Mouse (Mus musculus): ENCODE measurements around the gene Cnnm2. TPM values are rescaled to one million over a fixed set of nuclear protein-coding genes. Genes with fewer than 3 reads are reported as not detected.
"Not testable (repeated sequence)": the region's sequence is repeated elsewhere in the genome, so short reads cannot be mapped to it uniquely, and the experiment has no call there.

Gene Cnnm2
- total and polyA plus RNA-seq, 2 experiments from 2014 or later = 6.2 to 16.6 TPM

DNA sequence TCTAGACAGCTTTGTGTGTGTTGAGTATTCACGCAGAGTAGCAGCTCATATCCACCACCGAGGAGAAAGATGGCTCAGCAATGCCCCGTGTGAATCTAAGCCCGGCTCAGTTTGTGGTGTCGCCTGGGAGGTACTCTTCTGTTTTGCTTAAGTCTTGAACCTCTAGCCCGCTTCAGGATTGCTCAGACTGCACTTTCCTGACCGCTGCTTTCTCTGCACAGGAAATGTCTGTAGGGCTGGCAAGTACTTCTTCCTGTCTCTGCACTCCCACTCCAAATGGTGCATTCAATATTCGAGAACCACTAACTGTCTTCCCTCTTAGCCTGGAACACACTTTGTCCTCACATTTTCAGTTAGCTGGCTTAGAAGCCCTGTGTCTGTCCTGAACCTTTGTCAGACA lies 2.3 kb upstream of the Cnnm2 start:
- Histone ChIP-seq H3K9me3 (ENCODE audit: low read length) (no peaks in the 10 kb centered on the region), H3K4me1 (ENCODE audit: insufficient read depth) (peaks cover 10% of the 10 kb centered on the region; the same call in 1 of the 2 replicates), H3K27ac (ENCODE audit: low read depth, low read length) (no peak overlapping the region), H3K9ac (no peak overlapping the region), H3K36me3 (ENCODE audit: insufficient read depth) (no peaks in the 10 kb centered on the region), H3K4me2 (ENCODE audit: low read depth) (no peak overlapping the region), H3K27me3 (ENCODE audit: insufficient read depth, low read length) (0 out of 2 replicates have a peak, but pooled peaks cover 4% of the 10 kb centered on the region), H3K4me3 (ENCODE audit: low read depth, low read length) (no peak overlapping the region)
- WGBS = 74% methylated on average over 8 of the region's 8 CpGs
- no peak for ATAC-seq
- DNase-seq = no peak
- no peak for TF ChIP-seq CTCF (IDR thresholded peaks at IDR 0.05; ENCODE audit: low read depth)

DNA sequence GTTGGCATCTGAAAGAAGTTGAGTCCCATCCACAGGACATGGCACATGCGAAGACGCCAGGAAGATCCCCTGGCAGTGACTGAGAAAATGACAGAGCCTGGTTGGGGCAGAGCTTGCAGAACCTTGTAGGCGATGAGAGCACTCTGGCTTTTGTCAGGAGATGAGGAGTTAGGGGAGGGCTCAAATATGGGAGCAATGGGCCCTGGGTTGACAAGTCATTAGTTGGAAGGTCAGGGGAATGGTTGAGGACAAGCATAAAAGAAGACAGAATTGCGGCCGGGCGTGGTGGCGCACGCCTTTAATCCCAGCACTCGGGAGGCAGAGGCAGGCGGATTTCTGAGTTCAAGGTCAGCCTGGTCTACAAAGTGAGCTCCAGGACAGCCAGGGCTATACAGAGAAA lies 1.5 kb upstream of the Cnnm2 start:
- H3K36me3 ChIP-seq (ENCODE audit: insufficient read depth); H3K4me3 ChIP-seq (ENCODE audit: low read depth, low read length); H3K9ac ChIP-seq; H3K9me3 ChIP-seq (ENCODE audit: low read length); H3K27ac ChIP-seq (ENCODE audit: low read depth, low read length); ATAC-seq; H3K27me3 ChIP-seq (ENCODE audit: insufficient read depth, low read length); H3K4me2 ChIP-seq (ENCODE audit: low read depth); DNase-seq: not testable (repeated sequence)
- H3K4me1 ChIP-seq (ENCODE audit: insufficient read depth) = peaks cover 17% of the 10 kb centered on the region
- WGBS = 88% methylated on average over 10 of the region's 10 CpGs

DNA sequence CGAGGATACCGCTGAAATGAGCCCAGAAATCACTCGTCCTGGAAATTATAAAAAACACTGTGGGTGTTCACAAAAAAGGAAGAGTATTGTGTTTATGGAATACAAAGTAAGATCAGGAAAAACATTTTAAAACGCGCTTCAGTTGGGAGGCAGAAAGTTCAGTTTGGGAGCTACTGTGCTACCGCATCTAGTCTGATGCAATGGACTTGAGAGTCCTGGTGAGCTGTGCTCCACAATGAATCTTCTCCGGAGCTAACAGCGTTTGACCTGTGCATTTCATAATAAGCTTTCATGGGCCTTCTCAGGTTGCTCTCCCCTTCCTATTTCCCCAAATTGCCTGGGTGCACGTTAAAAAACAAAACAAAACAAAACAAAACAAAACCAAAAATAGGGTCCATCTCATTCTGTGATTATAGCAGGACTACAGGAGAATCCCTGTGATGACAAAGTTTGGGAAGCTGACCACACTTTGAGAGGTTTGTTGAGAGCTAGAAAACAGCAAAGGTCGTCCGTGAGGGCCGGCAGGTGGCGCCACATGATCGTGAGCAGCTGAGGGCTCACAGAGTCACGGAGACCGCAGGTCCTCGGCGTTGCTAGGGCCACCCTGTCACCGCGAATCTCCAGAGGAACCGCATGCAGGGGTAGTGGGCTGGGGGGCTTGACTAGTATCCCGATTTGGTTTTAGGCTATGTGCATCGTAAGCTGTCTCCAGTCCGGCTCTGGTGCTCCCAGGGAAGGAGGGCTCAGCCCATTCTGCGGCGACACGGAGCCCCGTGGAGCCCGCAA lies 828 bp upstream of the Cnnm2 start:
- H3K4me1 ChIP-seq (ENCODE audit: insufficient read depth) = peaks cover 18% of the 10 kb centered on the region
- DNase-seq (peak; percentile 90), ATAC-seq (peak; percentile 68)
- 20% methylated on average over 29 of the region's 29 CpGs for WGBS
- 0 out of 2 replicates have a peak, but pooled peaks cover 4% of the 10 kb centered on the region for H3K27me3 ChIP-seq (ENCODE audit: insufficient read depth, low read length)
- peak; percentile 95 for TF ChIP-seq CTCF (IDR thresholded peaks at IDR 0.05; ENCODE audit: low read depth)
- H3K36me3 ChIP-seq (ENCODE audit: insufficient read depth) = no peaks in the 10 kb centered on the region
- H3K4me2 ChIP-seq (ENCODE audit: low read depth) = peak overlapping the region; percentile 85
- H3K9me3 ChIP-seq (ENCODE audit: low read length) = no peaks in the 10 kb centered on the region
- peak overlapping the region; percentile 46; the same call in 1 of the 2 replicates for H3K27ac ChIP-seq (ENCODE audit: low read depth, low read length)
- peak overlapping the region; percentile 91 for H3K4me3 ChIP-seq (ENCODE audit: low read depth, low read length)
- H3K9ac ChIP-seq = 0 out of 2 replicates have a peak overlapping the region, but pooled peaks have one; percentile 28

DNA sequence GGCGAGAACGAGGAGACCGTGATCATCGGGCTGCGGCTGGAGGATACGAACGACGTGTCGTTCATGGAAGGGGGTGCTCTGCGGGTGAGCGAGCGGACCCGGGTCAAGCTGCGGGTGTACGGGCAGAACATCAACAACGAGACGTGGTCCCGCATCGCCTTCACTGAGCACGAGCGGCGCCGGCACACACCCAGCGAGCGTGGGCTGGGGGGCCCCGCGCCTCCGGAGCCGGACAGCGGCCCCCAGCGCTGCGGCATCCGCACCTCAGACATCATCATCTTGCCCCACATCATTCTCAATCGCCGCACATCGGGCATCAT lies 535 bp downstream of the Cnnm2 start:
- peak overlapping the region; percentile 92 for H3K4me2 ChIP-seq (ENCODE audit: low read depth)
- 1% methylated on average over 36 of the region's 36 CpGs for WGBS
- H3K27ac ChIP-seq (ENCODE audit: low read depth, low read length) = peak overlapping the region; percentile 86
- peak overlapping the region; percentile 84 for H3K9ac ChIP-seq
- H3K36me3 ChIP-seq (ENCODE audit: insufficient read depth) = no peaks in the 10 kb centered on the region
- ATAC-seq (no peak), DNase-seq (no peak)
- peak overlapping the region; percentile 91 for H3K4me3 ChIP-seq (ENCODE audit: low read depth, low read length)
- H3K9me3 ChIP-seq (ENCODE audit: low read length) = no peaks in the 10 kb centered on the region
- 0 out of 2 replicates have a peak, but pooled peaks cover 4% of the 10 kb centered on the region for H3K27me3 ChIP-seq (ENCODE audit: insufficient read depth, low read length)
- H3K4me1 ChIP-seq (ENCODE audit: insufficient read depth) = peaks cover 18% of the 10 kb centered on the region
- no peak for TF ChIP-seq CTCF (IDR thresholded peaks at IDR 0.05; ENCODE audit: low read depth)

- Histone ChIP-seq H3K4me3 (ENCODE audit: low read depth, low read length) (peak overlapping the region; percentile 91), H3K4me2 (ENCODE audit: low read depth) (peak overlapping the region; percentile 92), H3K9me3 (ENCODE audit: low read length) (no peaks in the 10 kb centered on the region), H3K27me3 (ENCODE audit: insufficient read depth, low read length) (0 out of 2 replicates have a peak, but pooled peaks cover 4% of the 10 kb centered on the region), H3K27ac (ENCODE audit: low read depth, low read length) (no peak overlapping the region), H3K9ac (peak overlapping the region; percentile 84), H3K4me1 (ENCODE audit: insufficient read depth) (peaks cover 18% of the 10 kb centered on the region), H3K36me3 (ENCODE audit: insufficient read depth) (no peaks in the 10 kb centered on the region)
- WGBS = 2% methylated on average over 50 of the region's 50 CpGs
- ATAC-seq (no peak), DNase-seq (peak; percentile 35)
- TF ChIP-seq CTCF (IDR thresholded peaks at IDR 0.05; ENCODE audit: low read depth) = no peak
These were observed 1.0 kb downstream of the Cnnm2 start for GRCm38 (mm10) chr19:46762291-46762991.

DNA sequence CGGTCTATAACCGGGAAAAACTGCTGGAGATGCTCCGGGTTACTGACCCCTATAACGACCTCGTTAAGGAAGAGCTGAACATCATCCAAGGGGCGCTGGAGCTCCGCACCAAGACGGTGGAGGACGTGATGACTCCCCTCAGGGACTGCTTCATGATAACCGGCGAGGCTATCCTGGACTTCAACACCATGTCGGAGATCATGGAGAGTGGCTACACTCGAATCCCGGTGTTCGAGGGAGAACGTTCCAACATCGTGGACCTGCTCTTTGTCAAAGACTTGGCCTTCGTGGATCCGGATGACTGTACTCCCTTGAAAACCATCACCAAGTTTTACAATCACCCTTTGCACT lies 1.6 kb downstream of the Cnnm2 start:
- ATAC-seq (no peak), DNase-seq (no peak)
- H3K36me3 ChIP-seq (ENCODE audit: insufficient read depth) = no peaks in the 10 kb centered on the region
- H3K4me2 ChIP-seq (ENCODE audit: low read depth) = peak overlapping the region; percentile 92
- H3K9ac ChIP-seq = peak overlapping the region; percentile 84
- peaks cover 18% of the 10 kb centered on the region for H3K4me1 ChIP-seq (ENCODE audit: insufficient read depth)
- peak overlapping the region; percentile 91 for H3K4me3 ChIP-seq (ENCODE audit: low read depth, low read length)
- no peaks in the 10 kb centered on the region for H3K9me3 ChIP-seq (ENCODE audit: low read length)
- 3% methylated on average over 19 of the region's 19 CpGs for WGBS
- 0 out of 2 replicates have a peak, but pooled peaks cover 4% of the 10 kb centered on the region for H3K27me3 ChIP-seq (ENCODE audit: insufficient read depth, low read length)
- TF ChIP-seq CTCF (IDR thresholded peaks at IDR 0.05; ENCODE audit: low read depth) = no peak
- no peak overlapping the region for H3K27ac ChIP-seq (ENCODE audit: low read depth, low read length)

- H3K36me3 ChIP-seq (ENCODE audit: insufficient read depth) = no peaks in the 10 kb centered on the region
- H3K4me3 ChIP-seq (ENCODE audit: low read depth, low read length) = peak overlapping the region; percentile 91
- ATAC-seq (no peak), DNase-seq (no peak)
- H3K9ac ChIP-seq = peak overlapping the region; percentile 84; the same call in 1 of the 2 replicates
- H3K4me2 ChIP-seq (ENCODE audit: low read depth) = peak overlapping the region; percentile 92
- H3K27ac ChIP-seq (ENCODE audit: low read depth, low read length) = no peak overlapping the region
- no peak for TF ChIP-seq CTCF (IDR thresholded peaks at IDR 0.05; ENCODE audit: low read depth)
- H3K9me3 ChIP-seq (ENCODE audit: low read length) = no peaks in the 10 kb centered on the region
- H3K4me1 ChIP-seq (ENCODE audit: insufficient read depth) = peaks cover 18% of the 10 kb centered on the region
- WGBS = 16% methylated on average over 7 of the region's 7 CpGs
- H3K27me3 ChIP-seq (ENCODE audit: insufficient read depth, low read length) = 0 out of 2 replicates have a peak, but pooled peaks cover 4% of the 10 kb centered on the region
These were observed 2.0 kb downstream of the Cnnm2 start for GRCm38 (mm10) chr19:46763356-46763755.
